Mouse (Mus musculus): ENCODE results near the gene Tns2. TPM values are rescaled to one million over a fixed set of nuclear protein-coding genes. Genes with fewer than 3 reads are reported as not detected.

Gene Tns2
- total RNA-seq, 2 experiments from 2014 or later, result 58.7 to 59.5 TPM

Other genes starting within 250 kb of the Tns2 start
- gene Krt1, start 249.6 kb upstream of the Tns2 start, total RNA-seq (2021), result 1 to 10 TPM in 1 of 2 experiments, under 1 TPM in 1; 0.81 to 3.1 TPM
- gene Krt77, start 230.7 kb upstream of the Tns2 start, total RNA-seq (2021), result not detected
- not detected for gene Krt76, start 207.5 kb upstream of the Tns2 start, total RNA-seq (2021)
- under 1 TPM; 0.44 to 0.67 TPM for gene Krt4, start 175.7 kb upstream of the Tns2 start, total RNA-seq (2021)
- gene Krt79, start 160.1 kb upstream of the Tns2 start, total RNA-seq (2021), result under 1 TPM; 0.44 to 0.47 TPM
- gene Krt78, start 146.1 kb upstream of the Tns2 start, total RNA-seq (2021), result not detected
- gene Krt8, start 95.9 kb upstream of the Tns2 start, total RNA-seq (2021), result 1 to 10 TPM; 4.0 to 4.7 TPM
- gene Krt18, start 72.2 kb upstream of the Tns2 start, total RNA-seq (2021), result 1 to 10 TPM; 2.3 to 5.8 TPM
- gene Eif4b, start 26.6 kb upstream of the Tns2 start, total RNA-seq (2021), result 100 to 1,000 TPM; 182 to 199 TPM
- 10 to 100 TPM; 21.1 to 26.7 TPM for gene Spryd3, start 35.8 kb downstream of the Tns2 start, total RNA-seq (2021)
- 10 to 100 TPM; 80.3 to 91.9 TPM for gene Igfbp6, start 43.9 kb downstream of the Tns2 start, total RNA-seq (2021)
- gene Soat2, start 50.1 kb downstream of the Tns2 start, total RNA-seq (2021), result under 1 TPM; 0.18 to 0.39 TPM
- 10 to 100 TPM; 56.8 to 66.8 TPM for gene Zfp740, start 102.8 kb downstream of the Tns2 start, total RNA-seq (2021)
- gene Csad, start 104.3 kb downstream of the Tns2 start, total RNA-seq (2021), result 10 to 100 TPM; 41.0 to 43.5 TPM
- 1 to 10 TPM; 1.3 to 2.1 TPM for gene Itgb7, start 131.5 kb downstream of the Tns2 start, total RNA-seq (2021)
- 10 to 100 TPM; 21.3 to 27.8 TPM for gene Rarg, start 157.1 kb downstream of the Tns2 start, total RNA-seq (2021)
- not detected for gene Gm9918, start 170.2 kb downstream of the Tns2 start, total RNA-seq (2021)
- 10 to 100 TPM; 18.9 to 20.0 TPM for gene Mfsd5, start 179.0 kb downstream of the Tns2 start, total RNA-seq (2021)
- gene Espl1, start 195.9 kb downstream of the Tns2 start, total RNA-seq (2021), result 10 to 100 TPM; 13.0 to 20.5 TPM
- gene Pfdn5, start 225.7 kb downstream of the Tns2 start, total RNA-seq (2021), result 100 to 1,000 TPM; 331 to 348 TPM
- 10 to 100 TPM; 31.0 to 35.1 TPM for gene Myg1, start 231.3 kb downstream of the Tns2 start, total RNA-seq (2021)